Mouse (Mus musculus) right cerebral cortex, postnatal 4 days (tissue): ENCODE measurements around the gene Smndc1.

ENCODE experiments used
- DNase-seq: peaks from one replicate; pipeline ENCODE4 v3.0.0-alpha.2; 2022

Smndc1 gene

GRCm38 (mm10) chr19:53335241-53335640 lies 55.1 kb downstream of the Smndc1 start:
- DNase-seq = no peak

- DNase-seq = no peak
Observed at GRCm38 (mm10) chr19:53333730-53334129, 56.6 kb downstream of the Smndc1 start.

GRCm38 (mm10) chr19:53331882-53332500 lies 58.4 kb downstream of the Smndc1 start:
- DNase-seq = no peak

- DNase-seq = peak; percentile 67
Observed at GRCm38 (mm10) chr19:53329992-53330381, 60.4 kb downstream of the Smndc1 start.
